Mouse (Mus musculus): ENCODE measurements around the gene B4galt4.

GRCm38 (mm10) chr16:38721377-38721776 lies 20.7 kb upstream of the B4galt4 start:
- TF ChIP-seq CTCF (IDR thresholded peaks at IDR 0.05; ENCODE audit: low read depth) (no peak), EP300 (IDR thresholded peaks at IDR 0.05; ENCODE audit: low read depth) (no peak)

Measured in heart, postnatal 0 days (tissue).